Comparison of ENCODE assay signal across 9 mouse cellular contexts in genomic region chr1:134747236-134748174, GRCm38 (mm10).
DNase-seq lines count a peak whose midpoint lies in the region; ATAC-seq and TF ChIP-seq lines count a peak whose summit lies in the region.
"Had no signal": no experiment of that assay in that cellular context is flagged by ENCODE, and none has a peak within 500 bp of the region (broad histone marks: within the 10 kb centered on the region; RNA-seq: fewer than 3 reads in every experiment).

No protein-coding gene starts in this region.

- peak overlapping the region; percentile 19; the same call in 1 of the 2 replicates for H3K4me2 ChIP-seq in forebrain, embryonic 12.5 days
- no peak overlapping the region for H3K4me2 ChIP-seq in forebrain, embryonic 16.5 days (ENCODE audit: low read length)
- H3K4me2 ChIP-seq in heart, embryonic 14.5 days (ENCODE audit: low read length), result peak overlapping the region; percentile 45
- peak overlapping the region; percentile 45 for H3K4me2 ChIP-seq in liver, embryonic 13.5 days
- peak overlapping the region; percentile 24 for H3K4me2 ChIP-seq in neural tube, embryonic 12.5 days (replicated peaks)

- 0 out of 2 replicates have a peak overlapping the region, but pooled peaks have one; percentile 4 for H3K4me3 ChIP-seq in forebrain, embryonic 12.5 days (replicated peaks)
- H3K4me3 ChIP-seq in forebrain, embryonic 16.5 days (replicated peaks; ENCODE audit: low read length), result no peak overlapping the region
- H3K4me3 ChIP-seq in bone marrow, adult 2 months (replicated peaks; ENCODE audit: control insufficient read depth, low read depth, low read length), result peak overlapping the region; percentile 3
- H3K4me3 ChIP-seq in heart, embryonic 14.5 days (ENCODE audit: control insufficient read depth in 1 of 2, insufficient read depth in 1 of 2, low read depth in 1 of 2, low read length in 2 of 2), result no peak overlapping the region; a peak in 1 of 4 replicates
- peak overlapping the region; percentile 30 for H3K4me3 ChIP-seq in liver, embryonic 13.5 days (replicated peaks)
- H3K4me3 ChIP-seq in neural tube, embryonic 12.5 days, result no peak overlapping the region

- peak; percentile 82 for DNase-seq in liver, embryonic 13.5 days
- DNase-seq in yolk sac, embryonic 10.5 days (ENCODE audit: low spot score), result peak; percentile 66
- DNase-seq in layer of hippocampus, adult 18-20 months (ENCODE audit: low spot score in 2 of 2), result no peak

- peaks cover 3% of the 10 kb centered on the region; the same call in 1 of the 2 replicates for H3K4me1 ChIP-seq in forebrain, embryonic 12.5 days
- peaks cover 3% of the 10 kb centered on the region; the same call in 1 of the 2 replicates for H3K4me1 ChIP-seq in forebrain, embryonic 16.5 days (replicated peaks; ENCODE audit: control insufficient read depth, insufficient read depth, low read length)
- H3K4me1 ChIP-seq in bone marrow, adult 2 months (ENCODE audit: control insufficient read depth, insufficient read depth, low read length), result peaks cover 7% of the 10 kb centered on the region
- peaks cover 22% of the 10 kb centered on the region in 2 experiments for H3K4me1 ChIP-seq in heart, embryonic 14.5 days (ENCODE audit: control insufficient read depth in 2 of 2, insufficient read depth in 2 of 2, low read length in 2 of 2)
- peaks cover 50% of the 10 kb centered on the region for H3K4me1 ChIP-seq in liver, embryonic 13.5 days (replicated peaks)
- 0 out of 2 replicates have a peak, but pooled peaks cover 3% of the 10 kb centered on the region for H3K4me1 ChIP-seq in neural tube, embryonic 12.5 days

- 0 out of 2 replicates have a peak, but pooled peaks have one; percentile 22 for TF ChIP-seq POLR2A in bone marrow, adult 2 months (IDR thresholded peaks at IDR 0.05; ENCODE audit: borderline replicate concordance, control insufficient read depth, low read depth, low read length)

- no peaks in the 10 kb centered on the region for H3K36me3 ChIP-seq in forebrain, embryonic 12.5 days (replicated peaks)
- no peaks in the 10 kb centered on the region for H3K36me3 ChIP-seq in forebrain, embryonic 16.5 days (ENCODE audit: control insufficient read depth, insufficient read depth)
- H3K36me3 ChIP-seq in heart, embryonic 14.5 days (ENCODE audit: control insufficient read depth, insufficient read depth, low read length), result no peaks in the 10 kb centered on the region
- no peaks in the 10 kb centered on the region for H3K36me3 ChIP-seq in liver, embryonic 13.5 days
- peaks cover 4% of the 10 kb centered on the region; the same call in 1 of the 2 replicates for H3K36me3 ChIP-seq in neural tube, embryonic 12.5 days

- WGBS in forebrain, embryonic 12.5 days, result 21% methylated on average over 23 of the region's 23 CpGs
- WGBS in forebrain, embryonic 16.5 days, result 19% methylated on average over 23 of the region's 23 CpGs
- WGBS in bone marrow, adult 2 months, result 2% methylated on average over 23 of the region's 23 CpGs
- 25% methylated on average over 23 of the region's 23 CpGs for WGBS in heart, embryonic 14.5 days
- 7% methylated on average over 23 of the region's 23 CpGs for WGBS in liver, embryonic 13.5 days (ENCODE audit: insufficient replicate concordance)
- 18% methylated on average over 23 of the region's 23 CpGs for WGBS in neural tube, embryonic 12.5 days

- H3K9ac ChIP-seq in forebrain, embryonic 12.5 days, result 0 out of 2 replicates have a peak overlapping the region, but pooled peaks have one; percentile 12
- H3K9ac ChIP-seq in forebrain, embryonic 16.5 days (replicated peaks; ENCODE audit: low read depth, low read length), result no peak overlapping the region
- H3K9ac ChIP-seq in heart, embryonic 14.5 days (ENCODE audit: low read length), result no peak overlapping the region
- 0 out of 2 replicates have a peak overlapping the region, but pooled peaks have one; percentile 14 for H3K9ac ChIP-seq in liver, embryonic 13.5 days
- no peak overlapping the region for H3K9ac ChIP-seq in neural tube, embryonic 12.5 days

- ATAC-seq in forebrain, embryonic 12.5 days (ENCODE audit: low FRiP score), result no peak
- no peak for ATAC-seq in forebrain, embryonic 16.5 days
- ATAC-seq in heart, embryonic 14.5 days (ENCODE audit: insufficient number of reproducible peaks, insufficient read depth, low FRiP score, low read depth), result no peak
- ATAC-seq in liver, embryonic 13.5 days (ENCODE audit: low read depth), result peak; percentile 80
- ATAC-seq in neural tube, embryonic 12.5 days (ENCODE audit: low FRiP score, low read depth), result no peak
- ATAC-seq: Patski had no signal

- TF ChIP-seq CTCF in bone marrow, adult 2 months (IDR thresholded peaks at IDR 0.05; ENCODE audit: control insufficient read depth, insufficient read depth, low read length), result no peak

- H3K27ac ChIP-seq in forebrain, embryonic 12.5 days, result no peak overlapping the region
- H3K27ac ChIP-seq in forebrain, embryonic 16.5 days (ENCODE audit: low read length), result no peak overlapping the region
- peak overlapping the region; percentile 12; the same call in 1 of the 2 replicates for H3K27ac ChIP-seq in bone marrow, adult 2 months (ENCODE audit: control insufficient read depth, insufficient read depth, low read depth, low read length, poor library complexity)
- no peak overlapping the region for H3K27ac ChIP-seq in heart, embryonic 14.5 days (replicated peaks in 1 of 2; ENCODE audit: control insufficient read depth in 1 of 2, insufficient read depth in 1 of 2, low read depth in 2 of 2, low read length in 2 of 2)
- H3K27ac ChIP-seq in liver, embryonic 13.5 days, result no peak overlapping the region
- H3K27ac ChIP-seq in neural tube, embryonic 12.5 days, result no peak overlapping the region

- no peaks in the 10 kb centered on the region for H3K9me3 ChIP-seq in forebrain, embryonic 12.5 days
- no peaks in the 10 kb centered on the region for H3K9me3 ChIP-seq in forebrain, embryonic 16.5 days (ENCODE audit: control insufficient read depth, low read length)
- no peaks in the 10 kb centered on the region for H3K9me3 ChIP-seq in heart, embryonic 14.5 days (ENCODE audit: control insufficient read depth, low read length)
- H3K9me3 ChIP-seq in liver, embryonic 13.5 days (replicated peaks), result no peaks in the 10 kb centered on the region
- no peaks in the 10 kb centered on the region for H3K9me3 ChIP-seq in neural tube, embryonic 12.5 days

- no peaks in the 10 kb centered on the region for H3K27me3 ChIP-seq in forebrain, embryonic 12.5 days
- H3K27me3 ChIP-seq in forebrain, embryonic 16.5 days (replicated peaks; ENCODE audit: control insufficient read depth, insufficient read depth, low read length), result no peaks in the 10 kb centered on the region
- H3K27me3 ChIP-seq in heart, embryonic 14.5 days (ENCODE audit: control insufficient read depth, insufficient read depth, low read length), result no peaks in the 10 kb centered on the region
- no peaks in the 10 kb centered on the region for H3K27me3 ChIP-seq in liver, embryonic 13.5 days
- no peaks in the 10 kb centered on the region for H3K27me3 ChIP-seq in neural tube, embryonic 12.5 days (replicated peaks)
- H3K27me3 ChIP-seq: Patski had no signal

Comparison
In these comparisons a context has a peak if more than half of its experiments do, and no peak if none do; other contexts are left out.
1. H3K4me3 ChIP-seq: peak in forebrain, embryonic 12.5 days (single experiment), bone marrow, adult 2 months (single experiment) and liver, embryonic 13.5 days (single experiment); none in forebrain, embryonic 16.5 days (single experiment), heart, embryonic 14.5 days (0 of 2) and neural tube, embryonic 12.5 days (single experiment).
2. H3K9ac ChIP-seq: peak in forebrain, embryonic 12.5 days (single experiment) and liver, embryonic 13.5 days (single experiment); none in forebrain, embryonic 16.5 days (single experiment), heart, embryonic 14.5 days (single experiment) and neural tube, embryonic 12.5 days (single experiment).
3. DNase-seq: peak in liver, embryonic 13.5 days (single experiment) and yolk sac, embryonic 10.5 days (single experiment); none in layer of hippocampus, adult 18-20 months (0 of 2).